Mouse (Mus musculus) induced T-regulatory cell, adult 2 months (primary cell): ENCODE results near the gene Cfap43.

Experiments
- DNase-seq: peaks from one replicate; pipeline ENCODE4 v3.0.0-alpha.2; 2012; ENCODE audit warnings: low read depth

Gene Cfap43

GRCm38 (mm10) chr19:47914191-47914590 lies 4.9 kb downstream of the Cfap43 start:
- no peak for DNase-seq

GRCm38 (mm10) chr19:47913344-47913743 lies 5.7 kb downstream of the Cfap43 start:
- no peak for DNase-seq

GRCm38 (mm10) chr19:47910751-47911150 lies 8.3 kb downstream of the Cfap43 start:
- peak; percentile 57 for DNase-seq

GRCm38 (mm10) chr19:47910117-47910618 lies 8.9 kb downstream of the Cfap43 start:
- peak; percentile 74 for DNase-seq

GRCm38 (mm10) chr19:47909387-47910116 lies 9.5 kb downstream of the Cfap43 start:
- peak; percentile 66 for DNase-seq

- DNase-seq, result peak; percentile 30
Measured at GRCm38 (mm10) chr19:47908961-47909371, 10.1 kb downstream of the Cfap43 start.

- DNase-seq, result no peak
Measured at GRCm38 (mm10) chr19:47907596-47907995, 11.5 kb downstream of the Cfap43 start.

GRCm38 (mm10) chr19:47905603-47906002 lies 13.5 kb downstream of the Cfap43 start:
- DNase-seq, result no peak

- no peak for DNase-seq
Measured at GRCm38 (mm10) chr19:47905081-47905480, 14.0 kb downstream of the Cfap43 start.

GRCm38 (mm10) chr19:47903679-47904078 lies 15.4 kb downstream of the Cfap43 start:
- DNase-seq, result no peak

GRCm38 (mm10) chr19:47902316-47903201 lies 16.5 kb downstream of the Cfap43 start:
- no peak for DNase-seq

GRCm38 (mm10) chr19:47900558-47900957 lies 18.5 kb downstream of the Cfap43 start:
- DNase-seq, result no peak

GRCm38 (mm10) chr19:47900012-47900411 lies 19.1 kb downstream of the Cfap43 start:
- peak; percentile 57 for DNase-seq

- peak; percentile 45 for DNase-seq
Measured at GRCm38 (mm10) chr19:47898472-47899079, 20.5 kb downstream of the Cfap43 start.

- no peak for DNase-seq
Measured at GRCm38 (mm10) chr19:47893092-47893491, 26.0 kb downstream of the Cfap43 start.

GRCm38 (mm10) chr19:47891562-47892312 lies 27.4 kb downstream of the Cfap43 start:
- DNase-seq, result no peak

- DNase-seq, result peak; percentile 72
Measured at GRCm38 (mm10) chr19:47890489-47891130, 28.5 kb downstream of the Cfap43 start.

- DNase-seq, result no peak
Measured at GRCm38 (mm10) chr19:47888037-47888436, 31.1 kb downstream of the Cfap43 start.

GRCm38 (mm10) chr19:47887417-47887816 lies 31.7 kb downstream of the Cfap43 start:
- peak; percentile 57 for DNase-seq

- DNase-seq, result no peak
Measured at GRCm38 (mm10) chr19:47886617-47887016, 32.5 kb downstream of the Cfap43 start.

GRCm38 (mm10) chr19:47885886-47886285 lies 33.2 kb downstream of the Cfap43 start:
- DNase-seq, result no peak
